Mouse (Mus musculus) liver, embryonic 18 days (tissue): ENCODE results near the gene Fam217a. TPM values are rescaled to one million over a fixed set of nuclear protein-coding genes. Genes with fewer than 3 reads are reported as not detected.

Experiments
- polyA plus RNA-seq: library from polyadenylated mRNA; depleted of rRNA; stranded (reverse); fragments of >200 nt; gene quantifications from 2 replicates; pipeline ENCODE4 v1.2.3, GENCODE M21; 2012; rRNA removed

Fam217a gene
- 0.20 and 0.28 TPM in 2 replicates for polyA plus RNA-seq

DNA sequence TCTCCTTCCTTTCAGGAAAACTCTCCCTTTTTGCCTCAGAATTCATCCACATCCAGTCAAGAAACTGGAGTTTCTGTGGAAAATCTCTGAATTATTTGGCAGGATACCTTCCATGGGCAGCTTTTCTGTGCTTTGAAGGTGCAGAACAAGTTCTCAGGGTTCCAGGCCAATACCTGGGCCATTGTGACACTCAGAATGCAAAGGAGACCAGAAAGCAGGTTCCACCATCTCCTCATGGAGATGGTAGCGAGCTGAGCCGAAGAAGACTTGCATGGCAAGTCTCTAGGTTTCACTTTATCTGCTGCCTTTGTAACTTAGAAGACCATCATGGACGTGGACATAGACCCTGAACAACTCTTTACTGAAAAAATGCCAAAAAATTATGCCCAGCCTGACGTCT, at the start of gene Fam217a, which contains the start of gene 4933417A18Rik:
Fam217a (minus strand) TSS at position 101 of the 400 bp plus-strand sequence.
4933417A18Rik (plus strand) TSS at position 200 of the 400 bp plus-strand sequence.

DNA sequence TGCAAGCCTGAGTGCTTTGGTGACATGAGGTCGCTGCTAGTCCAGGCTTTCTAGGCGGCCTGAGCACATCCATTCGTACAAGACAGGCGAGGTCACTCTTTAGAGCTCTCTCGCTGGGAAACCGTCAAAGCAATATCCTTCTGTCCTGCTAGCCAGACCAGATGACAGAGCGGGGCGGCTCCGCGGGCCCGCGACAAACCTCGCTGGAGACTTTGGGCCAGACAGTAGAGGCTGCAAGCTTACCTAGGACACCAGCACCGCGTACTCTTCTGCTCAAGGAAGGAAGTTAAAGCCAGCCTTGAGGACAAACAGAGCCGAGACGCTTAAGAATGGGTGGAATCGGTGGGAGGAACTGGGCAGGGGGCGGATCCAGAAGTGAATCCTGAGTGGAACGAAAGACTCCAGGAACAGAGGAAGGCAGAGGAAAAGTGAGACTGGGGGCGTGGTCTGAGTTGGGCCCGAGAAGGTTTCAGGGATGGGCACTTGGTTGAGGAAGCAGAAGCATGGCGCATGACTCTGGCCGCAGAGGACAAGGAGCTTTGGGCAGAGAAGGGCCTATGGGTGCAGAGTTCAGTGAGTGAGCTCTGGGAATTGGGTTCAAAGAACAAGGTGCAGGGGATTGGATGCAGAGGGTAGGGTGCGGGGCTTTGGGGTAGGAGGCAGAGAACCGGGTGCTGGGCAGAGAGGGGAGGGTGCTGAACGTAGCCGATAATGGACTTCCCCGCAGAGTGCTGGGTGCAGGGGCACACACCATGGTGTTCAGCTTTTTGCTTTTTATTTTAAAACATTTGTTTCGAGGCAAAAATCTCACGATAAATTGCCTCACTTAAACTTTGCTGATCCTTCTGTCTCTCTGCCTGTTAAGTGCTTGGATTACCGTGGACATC, 39.6 kb upstream of the Fam217a start, which contains the start of gene Eci3:
Eci3 (minus strand) TSS at position 300 of the 887 bp plus-strand sequence.

DNA sequence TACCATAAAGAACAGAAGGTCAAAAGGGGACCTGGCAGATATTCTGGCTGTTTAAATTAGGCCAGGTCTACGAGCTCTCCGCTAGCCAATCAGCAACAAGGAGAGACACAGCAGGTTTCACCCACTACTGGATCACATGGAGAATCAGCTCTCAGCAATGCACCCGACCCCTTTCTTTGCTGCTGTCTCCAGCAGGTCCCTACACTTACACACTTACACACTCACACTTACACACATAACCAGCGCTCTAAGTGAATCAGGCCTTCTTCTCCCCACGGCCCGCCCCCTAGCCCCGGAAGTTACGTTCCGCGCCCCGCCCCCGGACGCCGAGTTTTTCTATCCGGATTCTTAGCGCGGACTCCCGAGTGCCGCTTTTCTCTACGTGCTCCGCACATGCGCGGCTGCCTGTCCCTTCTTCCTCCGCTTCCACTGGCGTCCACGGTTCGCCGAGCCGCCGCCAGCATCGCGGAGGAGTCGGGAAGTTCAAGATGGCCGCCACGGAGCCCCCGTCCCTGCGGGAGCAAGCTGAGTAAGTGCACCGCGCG, 48.9 kb downstream of the Fam217a start, which contains the start of gene Prpf4b:
Prpf4b (plus strand) TSS at position 137 of the 545 bp plus-strand sequence.

Other genes starting within 250 kb of the Fam217a start
- 0.65 and 0.97 TPM in 2 replicates for gene Fam50b, start 189.5 kb downstream of the Fam217a start, polyA plus RNA-seq
- gene Prpf4b, start 49.0 kb downstream of the Fam217a start, polyA plus RNA-seq = 41.2 and 50.6 TPM in 2 replicates
- not detected in 2 replicates for gene 4933417A18Rik, start 99 bp upstream of the Fam217a start, polyA plus RNA-seq
- gene Eci3, start 39.5 kb upstream of the Fam217a start, polyA plus RNA-seq = 0.06 and 0.13 TPM in 2 replicates
- gene Eci2, start 102.8 kb upstream of the Fam217a start, polyA plus RNA-seq = 70.8 and 72.6 TPM in 2 replicates